Mouse (Mus musculus): ENCODE data around the gene A230050P20Rik.

A230050P20Rik gene

DNA sequence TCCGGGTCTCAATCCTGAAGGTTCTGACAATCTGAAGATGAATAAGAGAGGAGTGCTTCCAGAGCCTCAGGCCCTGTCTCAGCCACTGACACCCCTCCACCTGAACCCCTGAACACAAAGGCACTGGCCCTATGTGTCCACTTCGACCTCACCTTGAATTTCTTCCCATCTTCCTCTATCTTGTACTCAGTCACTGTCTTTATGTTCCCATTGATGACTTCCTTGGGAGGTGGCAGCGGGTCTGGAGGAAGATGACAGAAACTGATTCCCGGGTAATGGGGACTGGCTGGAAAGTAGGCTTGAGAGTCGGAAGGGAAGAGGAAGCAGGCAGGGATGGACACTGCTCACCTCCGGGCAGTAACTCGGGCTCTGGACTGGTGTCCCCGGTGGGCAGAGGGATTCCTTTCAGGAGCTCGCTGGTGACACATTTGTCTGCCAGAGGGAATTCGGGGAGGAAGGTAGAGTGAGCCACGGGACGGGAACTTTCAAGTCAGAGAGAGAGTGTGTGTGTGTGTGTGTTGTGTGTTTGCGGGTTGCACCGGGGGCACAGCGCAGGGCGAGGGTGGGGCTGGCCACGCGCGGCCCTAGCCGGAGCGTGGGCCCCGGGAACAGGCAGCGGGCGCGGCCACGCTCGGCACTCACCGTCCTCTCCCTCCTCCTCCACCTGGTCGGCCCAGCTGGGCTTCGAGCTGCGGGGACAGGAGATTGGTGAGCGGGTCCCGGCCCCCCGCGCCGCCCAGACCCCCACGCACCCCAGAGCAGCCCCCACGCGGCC lies 29.5 kb downstream of the A230050P20Rik start:
- no peak for DNase-seq

DNA sequence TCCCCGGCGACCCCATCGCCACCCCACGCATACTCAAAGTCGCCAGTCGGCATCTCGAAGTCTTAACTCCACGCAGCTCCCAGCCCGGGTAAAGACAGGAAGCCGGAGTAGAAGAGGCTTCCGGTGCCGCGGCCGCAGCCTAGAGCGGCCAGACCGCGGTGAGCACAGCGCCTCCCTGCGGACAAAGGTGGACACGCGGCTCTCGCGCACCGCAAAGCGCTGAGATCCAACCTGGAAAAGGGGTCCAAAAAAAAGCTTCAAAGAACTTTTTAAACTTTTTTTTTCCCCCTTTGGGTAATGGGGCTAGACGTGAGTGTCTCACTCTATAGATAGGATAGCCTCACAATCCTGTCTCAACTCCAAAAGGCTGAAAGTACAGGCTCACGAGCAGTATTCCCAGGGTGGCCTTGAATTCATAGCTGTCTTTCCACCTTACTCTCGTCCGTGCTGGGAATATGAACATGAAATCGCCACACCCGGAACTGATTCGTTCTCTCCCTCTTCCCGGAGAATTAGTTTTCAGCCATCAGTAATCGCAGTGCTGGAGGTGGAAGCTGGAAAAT lies 30.1 kb downstream of the A230050P20Rik start, which contains the start of gene Eif3g:
TSS of gene Eif3g (minus strand) at position 113 of the 563 bp plus-strand sequence.
- peak; percentile 81 to 84 for DNase-seq

DNA sequence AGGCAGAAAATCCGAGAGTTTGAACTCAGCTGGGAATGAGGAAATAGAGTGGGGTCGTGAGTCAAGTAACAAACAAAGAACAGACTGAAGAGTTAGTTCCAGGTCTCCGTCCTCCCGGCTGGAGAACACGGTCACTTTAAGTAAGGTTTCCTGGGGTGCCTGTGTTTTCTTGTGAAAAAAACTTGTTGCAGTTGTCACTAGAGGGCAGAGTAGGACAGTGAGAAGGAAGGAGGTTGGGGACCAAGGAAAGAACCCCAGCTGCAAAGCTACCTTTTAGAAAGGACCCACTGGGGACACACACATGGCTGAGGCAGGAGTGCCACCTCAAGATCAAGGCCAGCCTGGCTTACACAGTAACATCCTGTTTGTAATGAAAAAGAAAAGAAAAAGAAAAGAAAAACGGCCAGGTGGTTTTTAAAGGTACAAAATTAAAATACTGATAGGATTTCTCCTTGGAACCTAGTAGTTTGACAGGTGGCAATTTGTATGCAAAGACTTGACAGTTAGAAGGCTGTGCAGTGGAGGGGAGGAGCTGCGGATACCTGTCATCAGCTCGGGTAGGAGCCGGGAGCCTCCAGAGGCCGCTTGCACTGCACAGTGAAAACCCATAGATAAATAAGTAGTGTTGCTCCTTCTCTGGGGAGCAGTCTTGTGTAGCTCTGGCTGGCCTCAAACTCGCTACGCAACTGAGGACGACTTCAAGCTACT lies 33.2 kb downstream of the A230050P20Rik start:
- DNase-seq = peak; percentile 23 to 32

DNA sequence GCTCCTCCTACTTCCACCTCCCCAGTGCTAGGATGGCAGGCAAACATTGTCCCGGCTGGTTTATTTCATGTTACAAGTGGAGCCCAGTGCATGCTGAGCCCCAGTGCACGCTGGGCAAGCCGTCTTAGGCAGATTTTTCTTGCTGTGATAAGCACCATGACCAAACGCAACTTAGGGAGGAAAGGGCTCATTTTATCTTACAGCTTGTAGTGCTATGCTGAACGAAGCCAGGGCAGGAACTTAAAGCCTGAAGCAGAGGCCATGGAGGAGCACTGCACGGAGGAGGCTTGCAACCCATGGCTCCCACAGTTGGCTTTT lies 33.7 kb downstream of the A230050P20Rik start:
- DNase-seq = no peak

DNA sequence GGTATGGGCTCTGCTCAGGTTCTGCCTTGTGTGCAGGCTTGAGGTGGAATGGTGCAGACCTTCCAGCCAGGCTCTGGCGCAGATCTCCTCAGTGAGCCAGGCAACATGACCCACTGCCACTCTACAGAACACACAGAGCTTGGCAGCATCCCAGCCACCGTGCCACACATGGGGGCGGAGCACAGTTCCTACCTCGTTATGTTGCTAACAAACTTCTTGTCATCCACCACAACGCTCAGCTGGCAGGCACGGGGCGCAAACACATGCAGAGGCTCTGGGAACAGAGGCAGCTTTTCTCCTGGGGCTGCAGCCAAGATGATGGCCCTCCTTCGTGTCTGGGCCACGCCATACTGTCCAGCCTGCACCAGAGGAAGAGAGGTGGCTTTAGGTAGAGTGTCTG lies 41.5 kb downstream of the A230050P20Rik start:
- no peak for DNase-seq

DNA sequence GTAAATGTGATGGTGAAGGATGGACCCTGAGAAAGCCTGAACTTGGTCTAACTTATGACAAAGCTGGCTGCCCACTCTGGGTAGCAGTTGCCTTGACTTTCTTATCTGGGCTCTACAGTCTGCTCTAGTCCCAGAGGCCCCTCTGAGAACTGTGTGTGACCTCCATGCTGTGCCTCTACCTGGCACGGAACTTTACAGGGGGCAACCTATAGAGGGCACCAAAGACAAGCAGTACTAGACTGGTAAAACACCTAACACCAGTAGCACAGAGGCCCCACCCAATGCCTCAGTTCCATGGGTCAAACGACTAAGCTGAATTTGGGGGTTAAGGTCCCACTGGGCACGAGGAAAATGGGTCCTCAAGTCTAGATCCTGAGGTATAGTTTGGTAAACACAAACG lies 47.7 kb downstream of the A230050P20Rik start:
- DNase-seq = peak; percentile 52 to 60

DNA sequence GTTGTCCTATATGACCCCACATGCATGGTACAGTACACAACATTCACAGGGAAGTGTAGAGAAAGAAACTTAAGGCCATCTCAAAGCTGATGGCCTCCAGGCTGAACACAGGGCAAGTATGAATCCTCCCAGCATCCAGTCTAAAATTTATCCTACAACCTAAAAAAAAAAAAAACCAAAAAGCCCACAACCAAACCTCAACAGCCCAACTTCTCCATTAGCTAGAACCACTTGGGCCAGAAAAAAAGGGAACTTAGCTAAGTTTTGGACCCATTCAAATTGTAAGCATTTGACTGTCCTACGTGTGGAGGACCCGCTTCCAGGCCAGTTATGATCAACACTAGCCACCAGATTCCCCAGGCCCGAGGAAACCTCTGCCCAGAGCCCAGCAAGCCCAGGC lies 54.8 kb downstream of the A230050P20Rik start:
- no peak for DNase-seq
